Mouse (Mus musculus) liver, embryonic 16.5 days (tissue): ENCODE data around the gene Atxn10. TPM values are rescaled to one million over a fixed set of nuclear protein-coding genes. Genes with fewer than 3 reads are reported as not detected.

Experiments used
- ATAC-seq: fragments of 200-750 bp; cut with Nextera tagmentation; 2 replicates; pipeline ENCODE4 v1.8.0; 2017; ENCODE audit warnings: low read depth, mild to moderate bottlenecking, moderate number of reproducible peaks, moderate library complexity
- H3K27ac ChIP-seq: fragments of 300-500 bp; sonication (generic); 2 replicates; pipeline ENCODE4 v1.5.1; 2014; ENCODE audit warnings: mild to moderate bottlenecking, low read length
- H3K27me3 ChIP-seq: fragments of 300-500 bp; sonication (generic); 2 replicates; pipeline ENCODE4 v1.6.1; 2014; ENCODE audit warnings: low read depth, low read length, mixed read lengths; ENCODE audit not compliant: control insufficient read depth, insufficient read depth
- H3K36me3 ChIP-seq: fragments of 300-500 bp; sonication (generic); 2 replicates; pipeline ENCODE4 v1.6.1; 2014; ENCODE audit warnings: mild to moderate bottlenecking; ENCODE audit not compliant: control insufficient read depth, insufficient read depth
- H3K4me1 ChIP-seq: fragments of 300-500 bp; sonication (generic); 2 replicates; pipeline ENCODE4 v1.6.1; 2014; ENCODE audit warnings: low read depth, low read length, mixed read lengths; ENCODE audit not compliant: control insufficient read depth
- H3K4me2 ChIP-seq: fragments of 300-500 bp; sonication (generic); 2 replicates; pipeline ENCODE4 v1.6.1; 2014; ENCODE audit warnings: low read depth, low read length, mixed read lengths
- H3K4me3 ChIP-seq: fragments of 300-500 bp; sonication (generic); 2 replicates; pipeline ENCODE4 v1.5.1; 2014; ENCODE audit warnings: low read depth, mild to moderate bottlenecking, low read length
- H3K9ac ChIP-seq: fragments of 300-500 bp; sonication (generic); 2 replicates; pipeline ENCODE4 v1.6.1; 2014; ENCODE audit warnings: low read depth, low read length
- H3K9me3 ChIP-seq: fragments of 300-500 bp; sonication (generic); replicated peaks from 2 replicates; pipeline ENCODE4 v1.6.1; 2016; ENCODE audit warnings: low read length; ENCODE audit not compliant: control insufficient read depth
- WGBS: fragments of 180-500 bp; shearing (Covaris S2); extraction: QIAGEN DNeasy Blood & Tissue Kit; methylation state at CpG from one replicate; pipeline ENCODE4 v1.1.7; 2014; ENCODE audit not compliant: insufficient replicate concordance; 5-methylcytosine and 5-hydroxymethylcytosine counted together
- polyA plus RNA-seq: library from polyadenylated mRNA; unstranded; fragments of >200 nt; fragmentation: Nextera tagmentation; extraction: Ambion mirVana; gene quantifications from 2 replicates; pipeline ENCODE4 v1.2.1, GENCODE M21; 2015

Gene Atxn10
- polyA plus RNA-seq, 1 experiment from 2014 or later = 93.1 TPM

DNA sequence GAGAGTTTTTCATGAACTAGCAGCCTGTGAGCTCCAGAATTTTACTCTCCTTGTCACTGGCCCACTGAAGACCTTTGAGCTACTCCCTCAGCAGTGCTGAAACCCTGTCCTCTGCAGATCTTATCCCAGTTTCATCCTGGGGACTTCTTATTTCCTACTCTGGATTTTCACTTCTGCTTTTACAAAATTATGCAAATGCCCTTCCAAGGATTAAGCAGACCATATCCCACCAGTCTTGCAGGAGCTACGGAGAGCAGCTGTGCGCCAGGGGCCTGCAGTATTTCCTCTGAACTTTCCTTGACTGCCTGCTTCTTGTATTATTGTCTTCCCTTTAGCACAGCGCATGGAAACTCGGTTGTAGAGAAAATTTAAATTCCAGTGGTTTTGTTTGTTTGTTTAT is 68.7 kb downstream of the Atxn10 start:
- no peak overlapping the region for H3K4me3 ChIP-seq
- no peak overlapping the region for H3K27ac ChIP-seq
- H3K36me3 ChIP-seq = no peaks in the 10 kb centered on the region; the same call in 1 of the 2 replicates
- no peaks in the 10 kb centered on the region for H3K9me3 ChIP-seq
- no peak for ATAC-seq
- no peak overlapping the region for H3K9ac ChIP-seq
- 70% methylated on average over 4 of the region's 4 CpGs for WGBS
- no peaks in the 10 kb centered on the region for H3K27me3 ChIP-seq
- H3K4me1 ChIP-seq = no peaks in the 10 kb centered on the region
- H3K4me2 ChIP-seq = no peak overlapping the region

DNA sequence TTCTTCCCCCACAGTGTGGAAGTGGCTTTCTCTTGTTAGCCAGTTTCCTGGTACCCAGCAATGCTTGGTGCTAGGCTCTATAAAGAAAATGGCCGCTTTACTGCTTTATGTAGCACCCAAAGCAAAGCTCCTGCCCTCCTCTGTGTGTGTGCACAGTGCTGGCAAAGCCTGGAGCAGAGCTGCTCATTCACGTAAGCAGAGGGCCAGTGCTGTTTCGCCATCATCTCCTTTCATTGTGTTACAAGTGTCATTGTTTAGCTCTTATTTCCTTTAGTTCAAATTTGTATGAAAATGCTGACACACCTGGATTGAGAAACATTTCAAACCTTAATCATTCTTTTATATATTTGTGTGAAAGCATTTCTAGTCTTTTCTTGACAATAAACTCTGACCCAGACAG is 69.5 kb downstream of the Atxn10 start:
- H3K27me3 ChIP-seq = no peaks in the 10 kb centered on the region
- H3K36me3 ChIP-seq = no peaks in the 10 kb centered on the region; the same call in 1 of the 2 replicates
- no peak overlapping the region for H3K4me2 ChIP-seq
- no peak overlapping the region for H3K4me3 ChIP-seq
- no peaks in the 10 kb centered on the region for H3K4me1 ChIP-seq
- H3K9ac ChIP-seq = no peak overlapping the region
- H3K9me3 ChIP-seq = no peaks in the 10 kb centered on the region
- 64% methylated on average over 3 of the region's 3 CpGs for WGBS
- ATAC-seq = no peak
- H3K27ac ChIP-seq = no peak overlapping the region

DNA sequence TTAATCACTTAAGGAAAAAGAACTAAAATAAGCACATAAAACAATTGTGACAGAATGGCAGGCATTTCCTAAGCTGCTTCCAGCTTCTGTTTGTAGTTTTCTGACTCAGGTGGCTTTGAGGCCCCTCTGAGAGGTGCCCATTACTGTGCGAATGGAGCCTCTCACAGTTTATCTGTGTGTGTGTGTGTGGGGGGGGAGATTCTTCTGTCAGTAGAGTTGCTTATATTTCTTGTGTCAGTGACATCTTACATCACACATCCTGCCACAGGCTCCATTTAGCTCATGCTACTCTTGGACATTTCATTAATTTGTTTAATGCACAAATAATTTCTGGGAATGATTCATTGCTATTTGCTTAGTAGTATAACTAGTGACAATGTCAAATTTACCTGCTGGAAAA is 70.8 kb downstream of the Atxn10 start:
- no peak overlapping the region for H3K9ac ChIP-seq
- H3K4me3 ChIP-seq = no peak overlapping the region
- no peaks in the 10 kb centered on the region; the same call in 1 of the 2 replicates for H3K36me3 ChIP-seq
- WGBS = 43% methylated on average over 1 of the region's 1 CpGs
- H3K4me2 ChIP-seq = no peak overlapping the region
- H3K9me3 ChIP-seq = no peaks in the 10 kb centered on the region
- H3K27me3 ChIP-seq = no peaks in the 10 kb centered on the region
- H3K27ac ChIP-seq = no peak overlapping the region
- H3K4me1 ChIP-seq = no peaks in the 10 kb centered on the region
- no peak for ATAC-seq

DNA sequence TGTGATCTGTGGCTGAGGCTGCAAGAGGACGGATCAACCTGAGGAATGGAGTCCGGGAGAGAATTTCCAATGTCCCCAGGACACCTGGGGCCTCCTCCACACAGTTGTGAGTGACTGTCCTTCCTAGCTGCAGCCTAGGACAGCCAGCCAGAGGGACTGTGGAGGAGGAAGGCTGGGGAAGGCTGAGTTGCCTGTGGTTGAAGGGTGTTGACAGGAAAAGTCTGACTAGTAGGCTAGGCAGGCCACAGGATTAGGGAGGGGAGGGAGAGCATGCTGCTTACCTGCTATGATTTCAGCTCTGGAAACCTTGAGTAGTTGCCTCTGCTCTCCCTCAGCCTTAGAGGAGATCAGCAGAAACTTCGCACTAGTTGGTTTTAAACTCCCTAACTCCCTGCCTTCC is 71.3 kb downstream of the Atxn10 start:
- Histone ChIP-seq H3K9ac (no peak overlapping the region), H3K4me3 (no peak overlapping the region), H3K27me3 (no peaks in the 10 kb centered on the region), H3K9me3 (no peaks in the 10 kb centered on the region), H3K36me3 (no peaks in the 10 kb centered on the region), H3K4me1 (no peaks in the 10 kb centered on the region), H3K4me2 (no peak overlapping the region), H3K27ac (no peak overlapping the region)
- ATAC-seq = no peak
- 68% methylated on average over 3 of the region's 3 CpGs for WGBS

DNA sequence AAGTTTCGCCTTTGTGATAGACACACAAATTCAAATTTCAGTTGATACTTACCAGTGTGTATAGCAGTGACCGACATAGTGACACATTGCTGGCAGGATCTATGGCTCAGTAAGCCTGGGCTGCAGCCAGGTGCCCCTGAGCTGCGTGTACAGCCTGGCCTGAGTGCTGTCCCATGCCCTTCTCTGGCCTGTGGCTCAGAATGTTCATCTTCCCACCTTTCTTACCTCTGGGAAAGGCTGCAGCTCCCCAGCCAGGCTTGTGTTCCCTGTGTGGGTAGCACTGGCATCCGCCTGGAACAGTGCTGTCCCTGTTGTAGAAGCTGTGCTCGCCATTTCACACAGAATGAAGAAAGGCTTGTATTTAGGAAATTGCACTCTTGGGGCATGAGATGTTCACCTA is 72.7 kb downstream of the Atxn10 start:
- Histone ChIP-seq H3K4me3 (no peak overlapping the region), H3K9ac (no peak overlapping the region), H3K4me2 (no peak overlapping the region), H3K27ac (no peak overlapping the region), H3K27me3 (no peaks in the 10 kb centered on the region), H3K4me1 (no peaks in the 10 kb centered on the region), H3K36me3 (no peaks in the 10 kb centered on the region), H3K9me3 (no peaks in the 10 kb centered on the region)
- WGBS = 66% methylated on average over 5 of the region's 5 CpGs
- ATAC-seq = no peak

DNA sequence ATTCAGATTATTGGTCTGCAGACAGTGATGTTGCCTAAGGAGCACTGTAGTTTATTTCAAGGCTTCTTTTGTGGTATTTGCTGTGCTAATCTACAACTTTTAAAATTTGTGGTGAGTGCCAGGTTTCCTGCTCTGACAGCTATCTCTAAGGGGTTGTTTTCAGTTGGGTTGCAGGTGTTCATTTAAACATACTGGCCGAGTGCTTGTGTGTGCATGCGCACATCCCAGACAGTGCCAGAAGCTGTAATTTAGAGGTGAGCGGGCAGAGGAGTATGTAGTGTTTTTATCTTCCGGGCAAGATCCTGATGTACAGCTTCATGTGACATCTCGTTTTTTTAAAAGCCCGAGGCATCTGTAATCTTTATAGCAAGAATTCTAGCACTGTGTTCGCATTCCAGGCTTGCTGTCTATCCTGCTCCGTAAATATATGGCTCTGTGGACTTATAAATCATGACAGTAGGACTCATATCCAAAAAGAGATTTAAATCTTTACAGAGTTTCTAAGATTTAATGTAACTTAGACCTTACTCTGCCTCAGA is 73.3 kb downstream of the Atxn10 start:
- no peak overlapping the region for H3K9ac ChIP-seq
- ATAC-seq = no peak
- WGBS = 57% methylated on average over 8 of the region's 8 CpGs

DNA sequence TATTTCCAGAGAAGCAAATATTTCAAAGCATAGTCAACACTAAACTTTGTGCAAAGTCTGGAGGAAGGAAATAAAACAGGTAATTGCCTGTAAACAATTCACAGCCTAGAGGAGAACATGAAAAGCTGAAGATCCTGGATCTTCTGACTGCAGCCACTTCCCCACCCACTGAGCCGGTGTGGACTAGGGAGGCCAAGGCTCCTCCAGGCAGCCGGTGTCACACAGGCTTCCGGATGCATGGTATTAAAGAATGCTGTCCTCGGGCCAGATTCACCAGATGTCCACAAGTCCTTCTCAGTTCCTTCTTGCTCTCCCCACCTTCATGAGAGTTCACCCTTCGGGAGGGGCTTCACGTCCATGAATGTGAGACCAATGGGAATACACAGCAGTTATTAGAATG is 73.8 kb downstream of the Atxn10 start:
- H3K27me3 ChIP-seq = no peaks in the 10 kb centered on the region
- WGBS = 67% methylated on average over 6 of the region's 6 CpGs
- no peak overlapping the region for H3K9ac ChIP-seq
- no peaks in the 10 kb centered on the region for H3K4me1 ChIP-seq
- H3K4me2 ChIP-seq = no peak overlapping the region
- no peak overlapping the region for H3K4me3 ChIP-seq
- no peaks in the 10 kb centered on the region for H3K9me3 ChIP-seq
- no peak overlapping the region for H3K27ac ChIP-seq
- no peaks in the 10 kb centered on the region for H3K36me3 ChIP-seq
- ATAC-seq = no peak

More for the DNA sequence above, 73.3 kb downstream of the Atxn10 start:
- Histone ChIP-seq H3K4me3 (no peak overlapping the region), H3K27ac (no peak overlapping the region), H3K9me3 (no peaks in the 10 kb centered on the region), H3K4me2 (no peak overlapping the region), H3K36me3 (no peaks in the 10 kb centered on the region), H3K27me3 (no peaks in the 10 kb centered on the region), H3K4me1 (no peaks in the 10 kb centered on the region)

DNA sequence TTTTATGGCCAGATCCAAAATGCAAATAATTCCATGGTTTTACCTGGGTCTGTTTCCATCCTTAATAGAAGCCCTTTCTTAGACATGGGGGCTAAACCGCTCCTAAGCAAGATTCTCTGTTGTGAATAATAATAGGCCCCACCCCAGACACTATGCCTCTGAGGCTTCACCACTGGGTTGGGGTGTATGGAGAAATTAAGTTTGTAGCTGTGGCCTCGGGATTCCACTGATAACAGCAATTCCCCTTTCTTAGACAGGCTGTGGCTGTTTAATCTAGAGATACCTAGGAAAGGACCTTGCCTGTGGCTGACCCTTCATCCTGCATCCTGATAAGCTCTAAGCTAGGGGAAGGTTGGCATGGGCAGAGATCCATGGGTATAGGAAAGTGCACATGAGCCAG is 78.6 kb downstream of the Atxn10 start:
- no peak for ATAC-seq
- H3K4me1 ChIP-seq = no peaks in the 10 kb centered on the region; the same call in 1 of the 2 replicates
- H3K27me3 ChIP-seq = no peaks in the 10 kb centered on the region
- 26% methylated on average over 2 of the region's 2 CpGs for WGBS
- H3K4me3 ChIP-seq = no peak overlapping the region
- H3K4me2 ChIP-seq = no peak overlapping the region
- no peak overlapping the region for H3K27ac ChIP-seq
- no peak overlapping the region for H3K9ac ChIP-seq
- no peaks in the 10 kb centered on the region for H3K36me3 ChIP-seq
- no peaks in the 10 kb centered on the region for H3K9me3 ChIP-seq

DNA sequence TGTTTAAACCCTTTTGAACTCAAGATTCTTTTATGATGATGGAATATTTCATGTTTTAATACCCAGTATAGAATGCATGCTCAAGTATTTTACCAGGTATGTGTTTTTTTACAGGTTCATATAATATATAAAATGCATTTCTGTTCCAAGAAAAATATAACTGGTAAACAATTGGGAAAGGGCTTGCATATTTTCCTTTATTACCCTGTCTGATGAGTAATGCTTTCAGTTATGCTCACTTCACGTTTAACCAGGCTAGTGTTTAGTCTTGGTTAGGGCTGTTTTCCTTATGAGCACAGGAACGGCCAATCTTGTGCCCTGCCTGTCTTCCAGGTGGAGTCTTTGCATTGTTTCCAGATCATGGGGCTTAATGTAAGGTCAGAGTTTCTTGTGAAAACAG is 84.6 kb downstream of the Atxn10 start:
- Histone ChIP-seq H3K4me1 (no peaks in the 10 kb centered on the region), H3K9me3 (no peaks in the 10 kb centered on the region), H3K9ac (no peak overlapping the region), H3K36me3 (no peaks in the 10 kb centered on the region), H3K4me3 (no peak overlapping the region), H3K4me2 (no peak overlapping the region), H3K27me3 (no peaks in the 10 kb centered on the region), H3K27ac (no peak overlapping the region)
- ATAC-seq = no peak
- 66% methylated on average over 2 of the region's 2 CpGs for WGBS
